Mouse (Mus musculus): Measurements from ENCODE around the gene Arhgap27.
"Not testable (repeated sequence)": the region's sequence is repeated elsewhere in the genome, so short reads cannot be mapped to it uniquely, and the experiment has no call there.

Arhgap27 gene

GRCm38 (mm10) chr11:103333719-103334398, 29.6 kb downstream of the Arhgap27 start:
- no peak for DNase-seq (ENCODE audit: low read depth, low spot score)

DNA sequence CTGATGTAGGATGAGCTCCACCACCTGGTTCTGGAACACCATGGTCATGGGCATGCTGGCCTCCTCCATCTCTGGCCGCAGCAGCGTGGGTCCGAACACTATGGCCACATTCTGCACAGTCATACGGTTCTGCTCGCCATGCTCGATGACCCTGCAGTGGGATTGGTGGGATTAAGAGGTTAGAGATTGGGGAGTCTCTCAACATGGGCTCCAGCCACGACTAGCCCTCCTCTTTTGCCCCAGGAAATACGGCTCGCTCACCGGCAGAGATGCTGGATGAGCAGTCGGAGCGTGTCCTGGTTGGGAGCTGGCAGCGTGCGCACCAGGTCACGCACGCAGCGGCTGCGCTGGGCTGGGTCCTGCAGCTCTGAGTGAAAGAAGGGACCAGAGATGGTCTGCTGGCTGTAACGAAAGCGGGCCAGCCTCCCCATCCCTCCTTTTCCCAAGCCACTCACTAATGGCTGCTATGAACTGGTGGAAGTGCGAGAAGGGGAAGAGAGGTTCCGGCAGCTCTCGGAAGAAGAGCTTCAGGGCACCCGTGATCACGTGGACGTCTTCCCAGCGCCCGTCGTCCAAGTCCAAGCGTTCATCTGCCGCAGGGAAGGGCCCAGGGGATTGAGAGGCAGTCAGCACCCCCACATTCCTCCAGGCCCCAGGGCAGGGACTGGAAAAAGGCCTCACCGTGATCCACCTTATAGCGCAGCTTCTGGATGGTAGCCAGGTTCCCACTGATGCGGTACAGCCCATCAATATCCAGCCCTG, 30.4 kb downstream of the Arhgap27 start:
- DNase-seq (ENCODE audit: low read depth, low spot score) = no peak

DNA sequence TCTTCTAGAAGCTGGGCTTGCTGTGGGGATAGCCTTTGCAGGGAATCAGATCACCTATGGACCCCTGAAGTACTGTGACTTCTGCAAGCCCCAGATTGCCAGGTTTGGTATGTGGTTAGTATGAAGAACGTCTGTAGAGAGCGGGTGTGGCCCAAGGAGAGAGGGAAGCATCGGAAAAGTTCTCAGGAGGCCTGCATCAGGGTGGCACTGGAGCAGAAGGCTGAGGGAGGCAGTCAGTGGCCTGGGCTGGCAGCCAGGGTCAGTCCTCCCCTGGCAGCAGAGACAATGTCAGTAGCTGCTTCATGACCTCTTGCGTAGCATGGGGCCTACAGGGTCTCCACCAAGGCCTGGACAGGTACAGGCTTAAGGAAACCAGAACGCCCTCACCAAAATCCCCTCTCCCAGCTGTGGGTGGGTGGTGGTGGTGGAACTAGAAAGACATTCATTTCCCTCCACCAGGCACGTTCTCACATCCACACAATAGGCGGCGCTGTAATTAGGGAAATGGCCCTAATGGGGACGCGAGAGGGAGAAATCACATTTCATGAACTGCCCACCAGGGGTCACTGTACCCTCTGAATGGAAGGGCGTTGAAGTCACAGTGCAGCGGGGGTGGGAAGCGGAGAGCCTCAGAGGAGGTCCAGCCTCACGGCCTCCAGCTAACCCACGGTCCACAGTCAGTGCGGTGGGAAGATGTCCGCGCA, 31.2 kb downstream of the Arhgap27 start:
- no peak for DNase-seq (ENCODE audit: low read depth, low spot score)

- DNase-seq (ENCODE audit: low read depth, low spot score) = no peak
Observed at GRCm38 (mm10) chr11:103331502-103332185, 31.8 kb downstream of the Arhgap27 start.

DNA sequence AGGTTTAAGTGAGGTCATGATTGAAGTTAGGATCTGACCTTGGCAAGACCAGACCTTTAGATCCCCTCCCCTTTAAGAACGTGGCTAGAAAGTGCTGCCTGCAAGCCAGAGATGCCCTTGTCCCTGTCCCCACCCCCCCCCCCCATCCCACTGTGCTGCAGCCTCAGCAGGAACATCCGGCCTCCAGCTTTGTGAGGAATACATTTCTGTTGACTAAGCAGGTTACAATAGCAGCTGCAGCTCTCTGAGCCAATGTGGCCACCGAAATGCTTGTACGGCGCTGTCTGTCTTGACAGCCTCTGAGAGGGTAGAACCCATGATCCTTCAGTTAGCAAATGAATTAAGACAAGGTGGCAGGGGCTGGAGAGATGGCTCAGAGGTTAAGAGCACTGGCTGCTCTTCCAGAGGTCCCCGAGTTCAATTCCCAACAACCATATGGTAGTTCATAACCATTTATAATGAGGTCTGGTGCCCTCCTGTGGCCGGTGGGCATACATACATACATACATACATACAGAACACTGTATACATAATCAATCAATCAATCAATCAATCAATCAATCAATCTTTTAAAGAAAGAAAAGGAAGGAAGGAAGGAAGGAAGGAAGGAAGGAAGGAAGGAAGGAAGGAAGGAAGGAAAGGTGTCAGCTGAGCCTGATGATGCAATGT, 32.7 kb downstream of the Arhgap27 start:
- DNase-seq (ENCODE audit: low read depth, low spot score) = no peak

- peak; percentile 31 for DNase-seq (ENCODE audit: low read depth, low spot score)
Observed at GRCm38 (mm10) chr11:103326950-103327349, 36.5 kb downstream of the Arhgap27 start.

- DNase-seq (ENCODE audit: low read depth, low spot score) = no peak
Observed at GRCm38 (mm10) chr11:103325172-103325571, 38.3 kb downstream of the Arhgap27 start.

GRCm38 (mm10) chr11:103324723-103325122, 38.8 kb downstream of the Arhgap27 start:
- no peak for DNase-seq (ENCODE audit: low read depth, low spot score)

- not testable (repeated sequence) for DNase-seq (ENCODE audit: low read depth, low spot score)
Observed at GRCm38 (mm10) chr11:103322832-103323231, 40.7 kb downstream of the Arhgap27 start.

DNA sequence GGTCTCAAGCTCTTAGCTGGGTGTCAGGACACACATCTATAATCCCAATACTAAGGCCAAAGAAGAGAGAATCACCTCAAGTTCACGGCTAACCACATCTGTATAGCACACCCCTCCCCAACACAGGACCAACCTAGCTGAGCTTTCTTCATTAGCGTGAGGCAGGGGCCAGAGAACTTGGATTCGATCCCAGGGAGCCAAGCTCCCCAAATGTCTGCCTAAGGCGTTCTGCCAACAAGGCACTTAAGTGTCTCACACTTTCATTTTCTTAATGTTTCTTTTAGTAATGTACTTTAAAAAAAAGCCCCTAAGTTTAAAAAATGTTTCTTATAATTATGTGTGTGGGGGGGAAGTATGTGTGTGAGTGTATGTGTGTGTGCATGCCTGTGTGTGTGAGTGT, 42.8 kb downstream of the Arhgap27 start:
- no peak for DNase-seq (ENCODE audit: low read depth, low spot score)

- no peak for DNase-seq (ENCODE audit: low read depth, low spot score)
Observed at GRCm38 (mm10) chr11:103320196-103320595, 43.3 kb downstream of the Arhgap27 start.

DNA sequence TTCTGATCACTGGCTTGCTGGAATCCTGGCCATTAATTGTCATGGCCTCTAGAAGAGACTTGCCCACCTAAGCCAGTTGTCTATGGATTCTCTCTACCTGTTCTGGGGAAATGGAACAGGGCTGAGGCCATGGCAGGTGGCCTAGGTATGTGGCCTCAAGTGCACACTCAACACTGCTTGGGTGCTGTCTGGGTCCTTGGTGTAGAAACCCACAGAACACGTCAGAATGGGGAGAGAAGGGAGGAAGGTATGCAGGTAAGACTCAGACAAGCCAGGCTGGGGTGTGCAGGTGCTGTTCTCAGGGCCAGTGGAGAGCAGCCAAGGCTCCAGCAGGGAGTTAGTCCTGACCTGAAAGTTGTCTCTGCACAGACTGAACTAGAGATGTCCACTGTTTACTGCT, 45.5 kb downstream of the Arhgap27 start:
- no peak for DNase-seq (ENCODE audit: low read depth, low spot score)

- no peak for DNase-seq (ENCODE audit: low read depth, low spot score)
Observed at GRCm38 (mm10) chr11:103315379-103315778, 48.1 kb downstream of the Arhgap27 start.

- DNase-seq (ENCODE audit: low read depth, low spot score) = no peak
Observed at GRCm38 (mm10) chr11:103314736-103315374, 48.6 kb downstream of the Arhgap27 start.

- DNase-seq (ENCODE audit: low read depth, low spot score) = no peak
Observed at GRCm38 (mm10) chr11:103313542-103313941, 50.0 kb downstream of the Arhgap27 start.

- DNase-seq (ENCODE audit: low read depth, low spot score) = no peak
Observed at GRCm38 (mm10) chr11:103312655-103313255, 50.7 kb downstream of the Arhgap27 start.

- DNase-seq (ENCODE audit: low read depth, low spot score) = no peak
Observed at GRCm38 (mm10) chr11:103311960-103312611, 51.4 kb downstream of the Arhgap27 start.

GRCm38 (mm10) chr11:103309956-103310574, 53.4 kb downstream of the Arhgap27 start:
- DNase-seq (ENCODE audit: low read depth, low spot score) = no peak

GRCm38 (mm10) chr11:103307910-103308309, 55.6 kb downstream of the Arhgap27 start:
- DNase-seq (ENCODE audit: low read depth, low spot score) = no peak

Data from c-Kit-negative CD71-positive TER-119-positive erythroid progenitor cells, embryonic 14.5 days (primary cell).